Mouse (Mus musculus) heart, adult 2 months (tissue): ENCODE data around the gene Ccdc69.

Experiments
- CTCF ChIP-seq: fragments of 200-600 bp; IDR thresholded peaks from 2 replicates; pipeline ENCODE4 v1.8.1; 2022; ENCODE audit warnings: antibody characterized with exemption, mild to moderate bottlenecking, moderate library complexity
- EP300 ChIP-seq: fragments of 200-500 bp; IDR thresholded peaks from 2 replicates; pipeline ENCODE4 v1.6.1; 2011; ENCODE audit warnings: low read depth, low read length, control low read depth; ENCODE audit not compliant: insufficient read depth
- POLR2A ChIP-seq: fragments of 200-500 bp; IDR thresholded peaks from 2 replicates; pipeline ENCODE4 v1.6.1; 2011; ENCODE audit warnings: mild to moderate bottlenecking, low read depth, low read length, control low read depth; ENCODE audit not compliant: insufficient read depth

DNA sequence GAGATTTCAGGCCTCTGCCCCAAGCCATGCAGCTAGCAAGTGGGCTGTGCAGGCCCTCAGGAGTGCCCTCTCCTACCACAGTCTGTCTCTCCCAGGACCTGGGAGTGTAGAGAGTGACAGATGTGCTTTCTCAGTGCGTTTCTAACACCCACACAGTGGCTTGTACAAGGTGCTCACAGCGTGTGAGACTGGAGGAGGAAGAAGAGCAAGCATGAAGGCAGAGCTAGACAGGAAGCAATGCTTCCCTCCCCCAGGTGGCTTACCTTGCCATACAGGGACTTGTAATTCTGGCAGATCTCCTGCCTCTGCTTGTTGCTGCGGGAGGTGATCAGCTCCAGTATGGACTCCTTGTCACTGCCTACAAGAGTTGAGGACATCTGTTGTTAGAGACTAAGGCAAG, 66.5 kb downstream of the Ccdc69 start:
- TF ChIP-seq EP300 (no peak), POLR2A (no peak), CTCF (no peak)
